Mouse (Mus musculus): ENCODE data around the gene Rer1.

Rer1 gene

GRCm38 (mm10) chr4:155086108-155087024, at the start of gene Rer1, which contains the start of gene Morn1:
Rer1 (minus strand) TSS chr4:155086382.
Morn1 (plus strand) TSS chr4:155086577.
- in situ Hi-C loops (cut with MboI, MseI), result no loop called here

- in situ Hi-C loops (cut with MboI, MseI), result no loop called here
Observed at GRCm38 (mm10) chr4:155134686-155135172, 48.5 kb upstream of the Rer1 start.

GRCm38 (mm10) chr4:155133658-155134417, 47.7 kb upstream of the Rer1 start:
- in situ Hi-C loops (cut with MboI, MseI), result no loop called here

- in situ Hi-C loops (cut with MboI, MseI), result no loop called here
Observed at GRCm38 (mm10) chr4:155133188-155133587, 47.0 kb upstream of the Rer1 start.

GRCm38 (mm10) chr4:155130616-155131015, 44.4 kb upstream of the Rer1 start:
- in situ Hi-C loops (cut with MboI, MseI), result no loop called here

GRCm38 (mm10) chr4:155129996-155130395, 43.8 kb upstream of the Rer1 start:
- in situ Hi-C loops (cut with MboI, MseI), result no loop called here

- in situ Hi-C loops (cut with MboI, MseI), result no loop called here
Observed at GRCm38 (mm10) chr4:155129132-155129917, 43.1 kb upstream of the Rer1 start.

- in situ Hi-C loops (cut with MboI, MseI), result no loop called here
Observed at GRCm38 (mm10) chr4:155128411-155128810, 42.2 kb upstream of the Rer1 start.

GRCm38 (mm10) chr4:155126602-155127372, 40.6 kb upstream of the Rer1 start:
- in situ Hi-C loops (cut with MboI, MseI), result no loop called here

- in situ Hi-C loops (cut with MboI, MseI), result no loop called here
Observed at GRCm38 (mm10) chr4:155126194-155126593, 40.0 kb upstream of the Rer1 start.

- in situ Hi-C loops (cut with MboI, MseI), result no loop called here
Observed at GRCm38 (mm10) chr4:155125310-155125709, 39.1 kb upstream of the Rer1 start.

- in situ Hi-C loops (cut with MboI, MseI), result no loop called here
Observed at GRCm38 (mm10) chr4:155123868-155124534, 37.8 kb upstream of the Rer1 start.

GRCm38 (mm10) chr4:155122444-155123040, 36.4 kb upstream of the Rer1 start:
- in situ Hi-C loops (cut with MboI, MseI), result no loop called here

GRCm38 (mm10) chr4:155121915-155122443, 35.8 kb upstream of the Rer1 start:
- in situ Hi-C loops (cut with MboI, MseI), result no loop called here

GRCm38 (mm10) chr4:155121222-155121621, 35.0 kb upstream of the Rer1 start:
- in situ Hi-C loops (cut with MboI, MseI), result no loop called here

GRCm38 (mm10) chr4:155120583-155120982, 34.4 kb upstream of the Rer1 start:
- in situ Hi-C loops (cut with MboI, MseI), result no loop called here

- in situ Hi-C loops (cut with MboI, MseI), result no loop called here
Observed at GRCm38 (mm10) chr4:155120038-155120437, 33.9 kb upstream of the Rer1 start.

- in situ Hi-C loops (cut with MboI, MseI), result no loop called here
Observed at GRCm38 (mm10) chr4:155118278-155118677, 32.1 kb upstream of the Rer1 start.

GRCm38 (mm10) chr4:155117396-155117978, 31.3 kb upstream of the Rer1 start:
- in situ Hi-C loops (cut with MboI, MseI), result no loop called here

All from T-helper 17 cell (primary cell).